Mouse (Mus musculus): ENCODE measurements around the gene Atp6v0a1. TPM values are rescaled to one million over a fixed set of nuclear protein-coding genes. Genes with fewer than 3 reads are reported as not detected.

Atp6v0a1 gene
- 28.0 and 28.4 TPM in 2 replicates for polyA plus RNA-seq (2014; fragmentation: Nextera tagmentation; extraction: Ambion mirVana)

DNA sequence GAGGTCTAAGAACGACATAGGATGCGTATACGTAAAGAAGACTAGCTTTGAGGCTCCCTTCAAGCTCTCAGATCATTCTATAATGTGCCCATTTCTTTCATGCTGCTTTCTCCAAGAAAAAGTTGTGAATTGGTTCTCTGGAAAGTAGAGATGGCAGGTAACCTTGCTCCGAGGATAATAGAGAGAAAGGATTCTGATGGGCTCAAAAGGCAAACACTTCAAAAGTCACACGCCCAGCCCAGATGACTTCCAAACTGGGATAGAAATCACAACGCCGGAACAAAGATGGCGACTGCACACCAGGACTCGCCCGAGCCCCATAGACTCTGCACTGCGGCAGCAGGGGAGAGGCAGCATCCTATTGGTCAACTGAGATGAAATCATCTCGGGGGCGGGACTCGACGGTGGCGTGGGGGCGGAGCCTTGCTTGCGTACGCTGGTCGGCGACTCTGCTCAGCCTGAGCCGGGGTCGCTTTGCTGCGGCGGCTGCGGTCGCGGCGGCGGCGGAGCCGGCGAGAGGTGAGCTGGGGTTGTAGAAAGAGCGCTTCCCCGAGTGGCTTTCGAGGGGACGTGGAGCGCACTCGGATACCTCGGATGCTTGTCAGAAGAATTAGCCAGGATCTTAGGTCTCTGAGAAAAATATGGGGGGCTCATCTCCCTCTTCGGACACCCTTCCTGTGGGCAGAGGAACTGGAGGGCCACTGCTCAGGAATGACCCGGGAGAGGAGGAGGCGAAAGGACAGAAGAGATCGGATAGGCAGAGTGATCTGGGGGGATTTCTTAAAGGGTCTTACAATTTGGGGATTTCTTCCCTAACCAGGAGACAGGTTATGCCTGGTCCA lies at the start of gene Atp6v0a1:
Gene Atp6v0a1 (plus strand): TSS at position 407 of the 842 bp plus-strand sequence.
- H3K36me3 ChIP-seq (replicated peaks; ENCODE audit: control insufficient read depth, insufficient read depth, low read depth, low read length): no peaks in the 10 kb centered on the region
- DNase-seq (ENCODE audit: low spot score) (peak; percentile 98), ATAC-seq (replicated peaks; ENCODE audit: insufficient number of reproducible peaks, low FRiP score, low TSS enrichment, low read depth) (peak; percentile 99)
- peak within 1 kb of the TSS; percentile 52; the same call in 1 of the 2 replicates for H3K27ac ChIP-seq (replicated peaks; ENCODE audit: low read depth, low read length)
- under 1% methylated on average over 44 of the region's 44 CpGs for WGBS
- peak within 1 kb of the TSS; percentile 67 for H3K4me3 ChIP-seq (ENCODE audit: low read depth, low read length)
- no peaks in the 10 kb centered on the region for H3K9me3 ChIP-seq (replicated peaks; ENCODE audit: control insufficient read depth, low read length)
- peaks cover 3% of the 10 kb centered on the region; the same call in 1 of the 2 replicates for H3K4me1 ChIP-seq (ENCODE audit: control insufficient read depth, insufficient read depth, low read length)
- H3K27me3 ChIP-seq (ENCODE audit: control insufficient read depth, insufficient read depth, low read length): no peaks in the 10 kb centered on the region
- H3K4me2 ChIP-seq (ENCODE audit: low read depth, low read length): peak within 1 kb of the TSS; percentile 58
- peak within 1 kb of the TSS; percentile 75 for H3K9ac ChIP-seq (replicated peaks; ENCODE audit: low read length)

- WGBS: 3% methylated on average over 14 of the region's 14 CpGs
Measured at GRCm38 (mm10) chr11:100959464-100959810, 49.8 kb upstream of the Atp6v0a1 start.

GRCm38 (mm10) chr11:100959826-100960225 lies 49.4 kb upstream of the Atp6v0a1 start:
- Histone ChIP-seq H3K9me3 (replicated peaks; ENCODE audit: control insufficient read depth, low read length) (no peaks in the 10 kb centered on the region), H3K36me3 (replicated peaks; ENCODE audit: control insufficient read depth, insufficient read depth, low read depth, low read length) (no peaks in the 10 kb centered on the region), H3K4me2 (ENCODE audit: low read depth, low read length) (no peak overlapping the region), H3K4me1 (ENCODE audit: control insufficient read depth, insufficient read depth, low read length) (peaks cover 5% of the 10 kb centered on the region; the same call in 1 of the 2 replicates), H3K27ac (replicated peaks; ENCODE audit: low read depth, low read length) (no peak overlapping the region), H3K4me3 (ENCODE audit: low read depth, low read length) (no peak overlapping the region), H3K27me3 (ENCODE audit: control insufficient read depth, insufficient read depth, low read length) (peaks cover 18% of the 10 kb centered on the region), H3K9ac (replicated peaks; ENCODE audit: low read length) (no peak overlapping the region)
- ATAC-seq (replicated peaks; ENCODE audit: insufficient number of reproducible peaks, low FRiP score, low TSS enrichment, low read depth): no peak
- WGBS: 29% methylated on average over 3 of the region's 3 CpGs
- DNase-seq (ENCODE audit: low spot score): no peak

More at GRCm38 (mm10) chr11:100959464-100959810, 49.8 kb upstream of the Atp6v0a1 start:
- Histone ChIP-seq H3K4me2 (ENCODE audit: low read depth, low read length) (peak overlapping the region; percentile 39), H3K4me1 (ENCODE audit: control insufficient read depth, insufficient read depth, low read length) (peaks cover 5% of the 10 kb centered on the region; the same call in 1 of the 2 replicates), H3K27ac (replicated peaks; ENCODE audit: low read depth, low read length) (no peak overlapping the region), H3K4me3 (ENCODE audit: low read depth, low read length) (no peak overlapping the region), H3K9ac (replicated peaks; ENCODE audit: low read length) (no peak overlapping the region), H3K9me3 (replicated peaks; ENCODE audit: control insufficient read depth, low read length) (no peaks in the 10 kb centered on the region), H3K36me3 (replicated peaks; ENCODE audit: control insufficient read depth, insufficient read depth, low read depth, low read length) (no peaks in the 10 kb centered on the region), H3K27me3 (ENCODE audit: control insufficient read depth, insufficient read depth, low read length) (peaks cover 18% of the 10 kb centered on the region)
- 0 out of 2 replicates have a peak, but pooled peaks have one; percentile 17 for ATAC-seq (replicated peaks; ENCODE audit: insufficient number of reproducible peaks, low FRiP score, low TSS enrichment, low read depth)
- peak; percentile 89 for DNase-seq (ENCODE audit: low spot score)

GRCm38 (mm10) chr11:100960540-100960939 lies 48.7 kb upstream of the Atp6v0a1 start:
- Histone ChIP-seq H3K4me3 (ENCODE audit: low read depth, low read length) (no peak overlapping the region), H3K4me1 (ENCODE audit: control insufficient read depth, insufficient read depth, low read length) (peaks cover 5% of the 10 kb centered on the region; the same call in 1 of the 2 replicates), H3K27ac (replicated peaks; ENCODE audit: low read depth, low read length) (no peak overlapping the region), H3K9ac (replicated peaks; ENCODE audit: low read length) (no peak overlapping the region), H3K27me3 (ENCODE audit: control insufficient read depth, insufficient read depth, low read length) (peaks cover 18% of the 10 kb centered on the region), H3K36me3 (replicated peaks; ENCODE audit: control insufficient read depth, insufficient read depth, low read depth, low read length) (no peaks in the 10 kb centered on the region), H3K4me2 (ENCODE audit: low read depth, low read length) (no peak overlapping the region), H3K9me3 (replicated peaks; ENCODE audit: control insufficient read depth, low read length) (no peaks in the 10 kb centered on the region)
- ATAC-seq (replicated peaks; ENCODE audit: insufficient number of reproducible peaks, low FRiP score, low TSS enrichment, low read depth) (0 out of 2 replicates have a peak, but pooled peaks have one; percentile 37), DNase-seq (ENCODE audit: low spot score) (peak; percentile 64)
- 11% methylated on average over 6 of the region's 6 CpGs for WGBS

DNA sequence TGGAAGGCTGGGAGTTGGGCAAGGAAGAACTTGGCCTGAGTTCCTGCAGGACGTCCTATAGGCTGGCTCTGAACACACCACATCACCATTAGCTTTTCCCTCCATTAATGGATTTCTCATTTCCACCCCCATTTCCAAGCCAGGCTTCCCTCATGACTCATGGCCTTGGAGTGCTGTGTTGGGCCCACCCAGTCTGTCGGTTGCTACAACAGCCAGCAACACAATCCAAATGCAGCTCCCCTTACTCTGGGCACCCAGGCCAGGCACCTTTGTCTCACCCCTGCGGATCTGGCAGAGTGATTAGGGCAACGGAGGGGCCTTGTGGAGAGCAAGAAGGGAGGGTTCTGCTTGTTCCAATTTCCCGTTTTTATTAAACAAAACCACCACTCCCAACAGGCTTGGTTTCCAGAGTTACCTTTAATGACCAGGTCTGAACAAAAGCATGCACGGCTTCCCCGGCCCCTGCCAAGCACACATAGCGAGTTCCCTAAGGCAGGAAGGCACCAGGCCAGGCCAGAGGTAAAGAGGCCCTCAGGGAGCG lies 46.8 kb upstream of the Atp6v0a1 start:
- Histone ChIP-seq H3K27ac (replicated peaks; ENCODE audit: low read depth, low read length) (no peak overlapping the region), H3K4me2 (ENCODE audit: low read depth, low read length) (no peak overlapping the region), H3K27me3 (ENCODE audit: control insufficient read depth, insufficient read depth, low read length) (peaks cover 21% of the 10 kb centered on the region), H3K9me3 (replicated peaks; ENCODE audit: control insufficient read depth, low read length) (no peaks in the 10 kb centered on the region), H3K4me1 (ENCODE audit: control insufficient read depth, insufficient read depth, low read length) (peaks cover 5% of the 10 kb centered on the region; the same call in 1 of the 2 replicates), H3K36me3 (replicated peaks; ENCODE audit: control insufficient read depth, insufficient read depth, low read depth, low read length) (no peaks in the 10 kb centered on the region), H3K4me3 (ENCODE audit: low read depth, low read length) (no peak overlapping the region), H3K9ac (replicated peaks; ENCODE audit: low read length) (no peak overlapping the region)
- ATAC-seq (replicated peaks; ENCODE audit: insufficient number of reproducible peaks, low FRiP score, low TSS enrichment, low read depth): no peak
- DNase-seq (ENCODE audit: low spot score): no peak
- 63% methylated on average over 9 of the region's 9 CpGs for WGBS

DNA sequence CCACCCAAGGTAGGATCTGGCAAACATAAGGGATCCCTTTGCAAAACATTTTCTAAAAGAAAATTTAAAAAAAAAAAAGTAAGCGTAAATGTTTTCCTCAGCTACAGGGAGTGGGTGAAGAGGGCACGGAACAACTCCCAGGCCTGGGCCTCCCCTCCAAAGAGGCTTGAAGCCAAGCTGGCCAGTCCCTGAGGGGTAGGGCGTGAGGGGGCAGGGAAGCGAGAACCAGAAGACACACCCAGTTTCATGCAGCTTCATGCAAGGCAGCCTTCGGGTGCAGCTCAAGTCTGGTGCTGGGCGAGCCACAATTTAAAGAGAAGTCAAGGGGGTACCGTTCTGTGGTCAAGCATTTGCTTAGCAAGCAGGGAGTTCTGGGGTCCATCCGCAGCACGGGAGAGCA lies 45.6 kb upstream of the Atp6v0a1 start:
- H3K4me1 ChIP-seq (ENCODE audit: control insufficient read depth, insufficient read depth, low read length): peaks cover 5% of the 10 kb centered on the region; the same call in 1 of the 2 replicates
- H3K27me3 ChIP-seq (ENCODE audit: control insufficient read depth, insufficient read depth, low read length): peaks cover 21% of the 10 kb centered on the region
- no peaks in the 10 kb centered on the region for H3K36me3 ChIP-seq (replicated peaks; ENCODE audit: control insufficient read depth, insufficient read depth, low read depth, low read length)
- H3K4me3 ChIP-seq (ENCODE audit: low read depth, low read length): no peak overlapping the region
- WGBS: 76% methylated on average over 9 of the region's 9 CpGs
- H3K27ac ChIP-seq (replicated peaks; ENCODE audit: low read depth, low read length): no peak overlapping the region
- no peak overlapping the region for H3K9ac ChIP-seq (replicated peaks; ENCODE audit: low read length)
- no peaks in the 10 kb centered on the region for H3K9me3 ChIP-seq (replicated peaks; ENCODE audit: control insufficient read depth, low read length)
- no peak for ATAC-seq (replicated peaks; ENCODE audit: insufficient number of reproducible peaks, low FRiP score, low TSS enrichment, low read depth)
- H3K4me2 ChIP-seq (ENCODE audit: low read depth, low read length): no peak overlapping the region
- no peak for DNase-seq (ENCODE audit: low spot score)

DNA sequence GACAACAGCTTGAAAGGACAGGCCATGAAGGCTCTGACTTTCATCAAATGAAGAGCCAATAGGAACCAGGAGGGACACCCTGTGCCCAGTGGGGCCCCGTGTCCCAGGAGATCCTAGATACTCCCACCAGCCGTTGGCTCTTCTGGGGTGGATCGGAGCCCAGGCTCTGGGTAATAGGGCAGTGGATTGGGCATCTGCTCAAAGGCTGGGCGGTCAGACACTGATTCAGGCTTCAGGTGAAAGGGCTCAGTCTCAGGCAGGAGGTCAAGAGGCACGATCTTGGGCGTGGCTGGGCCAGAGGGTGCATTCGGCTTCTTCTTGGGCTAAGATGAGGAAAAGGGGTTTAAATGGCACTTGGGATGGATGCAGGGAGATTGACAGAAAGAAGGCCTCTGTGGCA lies 45.1 kb upstream of the Atp6v0a1 start:
- no peaks in the 10 kb centered on the region for H3K36me3 ChIP-seq (replicated peaks; ENCODE audit: control insufficient read depth, insufficient read depth, low read depth, low read length)
- peaks cover 21% of the 10 kb centered on the region for H3K27me3 ChIP-seq (ENCODE audit: control insufficient read depth, insufficient read depth, low read length)
- DNase-seq (ENCODE audit: low spot score) (no peak), ATAC-seq (replicated peaks; ENCODE audit: insufficient number of reproducible peaks, low FRiP score, low TSS enrichment, low read depth) (no peak)
- H3K4me3 ChIP-seq (ENCODE audit: low read depth, low read length): no peak overlapping the region
- no peak overlapping the region for H3K27ac ChIP-seq (replicated peaks; ENCODE audit: low read depth, low read length)
- H3K4me2 ChIP-seq (ENCODE audit: low read depth, low read length): no peak overlapping the region
- WGBS: 88% methylated on average over 7 of the region's 7 CpGs
- no peaks in the 10 kb centered on the region for H3K9me3 ChIP-seq (replicated peaks; ENCODE audit: control insufficient read depth, low read length)
- H3K9ac ChIP-seq (replicated peaks; ENCODE audit: low read length): no peak overlapping the region
- H3K4me1 ChIP-seq (ENCODE audit: control insufficient read depth, insufficient read depth, low read length): 0 out of 2 replicates have a peak, but pooled peaks cover 2% of the 10 kb centered on the region
